Mouse (Mus musculus) neural tube, embryonic 15.5 days (tissue): ENCODE measurements at regions not wholly inside any gene's neighbourhood (a gene's known extent, or its start where the extent isn't known, plus 50 kb on each side); places are given as distances from the start of the nearest gene placed in this dataset.

Experiments
- ATAC-seq: fragments of 200-750 bp; cut with Nextera tagmentation; 2 replicates; pipeline ENCODE4 v1.8.0; 2017; ENCODE audit warnings: mild to moderate bottlenecking, moderate TSS enrichment, moderate library complexity; ENCODE audit not compliant: low FRiP score
- H3K27ac ChIP-seq: fragments of 300-500 bp; sonication (generic); replicated peaks from 2 replicates; pipeline ENCODE4 v1.5.1; 2015; ENCODE audit warnings: mild to moderate bottlenecking, inconsistent platforms
- H3K27me3 ChIP-seq: fragments of 300-500 bp; sonication (generic); replicated peaks from 2 replicates; pipeline ENCODE4 v1.6.1; 2015; ENCODE audit warnings: inconsistent platforms
- H3K36me3 ChIP-seq: fragments of 300-500 bp; sonication (generic); 2 replicates; pipeline ENCODE4 v1.6.1; 2015; ENCODE audit warnings: inconsistent platforms
- H3K4me1 ChIP-seq: fragments of 300-500 bp; sonication (generic); 2 replicates; pipeline ENCODE4 v1.6.1; 2015; ENCODE audit warnings: inconsistent platforms
- H3K4me2 ChIP-seq: fragments of 300-500 bp; sonication (generic); 2 replicates; pipeline ENCODE4 v1.6.1; 2015; ENCODE audit warnings: inconsistent platforms, mild to moderate bottlenecking, moderate library complexity
- H3K4me3 ChIP-seq: fragments of 300-500 bp; sonication (generic); replicated peaks from 2 replicates; pipeline ENCODE4 v1.5.1; 2015; ENCODE audit warnings: mild to moderate bottlenecking, inconsistent platforms
- H3K9ac ChIP-seq: fragments of 300-500 bp; sonication (generic); replicated peaks from 2 replicates; pipeline ENCODE4 v1.6.1; 2015; ENCODE audit warnings: mild to moderate bottlenecking, inconsistent platforms
- H3K9me3 ChIP-seq: fragments of 300-500 bp; sonication (generic); replicated peaks from 2 replicates; pipeline ENCODE4 v1.6.1; 2016; ENCODE audit warnings: inconsistent platforms
- WGBS: fragments of 180-500 bp; shearing (Covaris S2); methylation state at CpG from one replicate; pipeline ENCODE4 v1.1.7; 2015; ENCODE audit warnings: mixed read lengths; 5-methylcytosine and 5-hydroxymethylcytosine counted together

DNA sequence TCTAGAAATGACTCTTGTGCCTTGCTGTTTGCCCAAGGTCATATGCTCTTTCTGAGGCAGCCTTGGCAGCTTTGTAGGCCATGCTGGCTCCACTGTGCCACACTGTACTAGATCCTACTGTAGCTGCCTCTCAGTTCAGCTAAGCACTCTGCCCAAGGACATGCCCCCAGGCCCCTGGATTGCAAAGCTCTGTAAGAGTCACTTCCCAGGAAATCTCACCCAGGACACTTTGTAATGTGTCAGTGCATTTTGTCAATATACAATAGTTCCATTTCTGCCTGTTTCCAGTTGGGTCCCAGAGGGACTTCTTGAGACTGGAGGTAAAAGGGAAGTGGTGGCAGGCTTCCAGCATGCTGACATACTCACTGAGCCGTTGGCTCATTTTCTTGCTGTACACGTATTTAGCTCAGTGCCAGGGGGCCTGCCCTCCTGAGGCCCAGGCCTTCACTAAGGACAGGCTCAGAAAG is 287.6 kb upstream of the Eif4g2 start:
- 31% methylated on average over 2 of the region's 2 CpGs for WGBS
- Histone ChIP-seq H3K9me3 (no peaks in the 10 kb centered on the region), H3K27ac (no peak overlapping the region), H3K4me2 (no peak overlapping the region), H3K9ac (no peak overlapping the region), H3K27me3 (no peaks in the 10 kb centered on the region), H3K4me3 (no peak overlapping the region), H3K4me1 (peaks cover 6% of the 10 kb centered on the region), H3K36me3 (no peaks in the 10 kb centered on the region)
- ATAC-seq, result no peak; the same call in 1 of the 2 replicates

DNA sequence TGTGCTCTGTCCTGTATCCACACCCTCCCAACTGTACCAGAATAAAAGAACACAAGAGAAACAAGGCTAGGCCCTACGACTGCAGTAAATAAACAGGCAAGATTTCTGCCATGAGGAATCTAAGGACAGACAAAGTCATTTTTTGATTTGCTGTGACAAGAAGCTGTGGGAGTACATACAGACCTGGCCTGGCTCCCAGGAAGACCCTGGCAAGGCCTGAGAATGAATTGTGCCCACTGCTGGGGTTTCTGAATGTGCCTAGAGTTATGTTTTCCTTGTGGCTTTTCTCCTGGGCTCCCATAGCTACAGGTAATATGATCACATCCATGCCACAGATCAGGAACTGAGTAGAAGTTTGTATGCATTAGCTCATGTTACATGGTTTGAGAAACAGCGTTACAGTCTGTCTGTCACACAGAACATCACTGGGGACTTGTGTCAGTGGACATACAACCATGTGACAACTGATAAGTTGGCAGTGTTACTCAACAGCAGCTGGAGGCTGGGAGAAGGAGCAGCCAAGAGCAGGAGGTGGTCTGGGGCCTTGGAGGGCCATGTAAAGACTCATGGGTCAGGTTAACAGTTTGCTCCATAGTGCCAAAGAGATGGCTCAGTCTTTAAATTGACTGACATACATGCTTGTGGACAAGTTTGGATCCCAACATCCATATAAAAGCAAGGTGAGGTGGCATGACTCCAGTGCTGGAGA is 285.6 kb upstream of the Eif4g2 start:
- Histone ChIP-seq H3K9me3 (no peaks in the 10 kb centered on the region), H3K36me3 (no peaks in the 10 kb centered on the region), H3K4me1 (no peaks in the 10 kb centered on the region), H3K4me2 (no peak overlapping the region), H3K27ac (no peak overlapping the region), H3K4me3 (no peak overlapping the region), H3K9ac (no peak overlapping the region), H3K27me3 (no peaks in the 10 kb centered on the region)
- 81% methylated on average over 2 of the region's 2 CpGs for WGBS
- ATAC-seq, result no peak

DNA sequence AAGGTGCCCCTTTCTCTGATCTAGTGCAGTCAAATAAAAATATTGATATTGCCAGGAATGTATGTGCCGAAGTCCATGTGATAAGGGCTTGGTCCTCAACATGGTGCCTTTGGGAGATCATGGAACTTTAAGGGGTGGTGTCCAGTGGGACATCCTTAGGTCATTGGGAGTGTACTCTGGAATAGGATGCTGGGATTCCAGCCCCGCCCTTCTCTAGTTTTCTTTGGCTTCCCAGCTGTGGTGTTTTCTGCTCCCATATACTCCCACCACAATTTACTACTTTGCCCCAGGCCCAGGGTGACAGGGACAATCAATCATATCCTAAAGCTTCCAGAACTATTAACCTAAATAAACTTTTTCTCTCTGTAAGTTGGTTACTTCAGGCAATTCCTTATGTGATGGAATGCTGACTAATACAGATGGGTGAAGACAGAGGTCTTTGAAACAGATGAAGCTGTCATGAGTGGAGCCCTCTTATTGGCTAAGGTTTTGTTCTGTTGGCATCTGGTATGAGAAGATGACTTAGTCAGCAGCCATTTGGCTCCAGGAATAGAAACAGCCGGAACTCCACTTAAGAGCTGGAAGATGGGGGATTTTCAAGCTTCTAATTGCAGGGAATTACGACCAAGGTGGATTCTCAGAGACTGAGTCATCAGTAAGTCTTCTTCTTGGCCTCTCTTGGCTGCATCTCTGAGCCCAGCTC is 284.3 kb upstream of the Eif4g2 start:
- Histone ChIP-seq H3K4me1 (no peaks in the 10 kb centered on the region), H3K9ac (no peak overlapping the region), H3K9me3 (no peaks in the 10 kb centered on the region), H3K4me2 (no peak overlapping the region), H3K27ac (no peak overlapping the region), H3K36me3 (no peaks in the 10 kb centered on the region), H3K4me3 (no peak overlapping the region), H3K27me3 (no peaks in the 10 kb centered on the region)
- ATAC-seq, result no peak
- 88% methylated on average over 4 of the region's 4 CpGs for WGBS

DNA sequence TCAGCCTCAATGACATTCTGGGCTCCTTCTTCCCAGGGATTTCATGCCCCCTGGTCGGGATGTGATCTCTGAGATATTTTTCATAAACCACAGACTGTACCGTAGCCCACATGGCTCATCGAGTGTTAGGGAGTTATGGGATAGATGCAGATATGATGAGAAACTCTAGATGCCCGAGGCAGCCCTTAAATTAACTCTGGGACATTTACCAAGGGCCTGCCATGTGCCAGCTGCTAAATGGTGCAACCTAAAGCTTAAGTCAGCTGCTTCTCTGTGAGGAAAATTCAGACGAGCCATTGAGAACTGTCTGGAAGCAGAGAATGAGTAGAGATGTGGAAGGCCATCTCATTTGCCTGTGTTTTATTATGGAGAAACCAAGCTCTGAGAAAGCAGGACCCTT is 282.6 kb upstream of the Eif4g2 start:
- 51% methylated on average over 5 of the region's 5 CpGs for WGBS
- Histone ChIP-seq H3K4me3 (no peak overlapping the region), H3K4me2 (no peak overlapping the region), H3K9ac (no peak overlapping the region), H3K27me3 (no peaks in the 10 kb centered on the region), H3K9me3 (no peaks in the 10 kb centered on the region), H3K36me3 (no peaks in the 10 kb centered on the region), H3K27ac (no peak overlapping the region), H3K4me1 (no peaks in the 10 kb centered on the region)
- ATAC-seq, result no peak

DNA sequence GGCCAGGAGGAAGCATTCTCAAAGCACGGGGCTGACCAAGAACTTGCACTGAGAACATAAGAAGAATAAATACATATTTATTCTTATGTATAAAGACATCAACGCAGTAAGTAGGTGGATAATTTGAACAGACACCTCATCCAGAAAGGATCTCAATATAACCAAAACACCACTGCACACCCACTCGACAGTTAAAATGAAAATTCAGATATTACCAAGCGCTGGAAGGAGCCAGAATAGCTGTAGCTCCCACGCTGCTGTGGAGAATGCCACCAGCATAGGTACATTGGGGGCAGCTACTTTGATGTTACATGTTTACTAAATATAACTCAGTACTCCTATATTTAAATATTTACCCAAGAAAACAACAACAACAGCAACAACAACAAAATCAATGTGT is 280.4 kb upstream of the Eif4g2 start:
- H3K4me1 ChIP-seq, result no peaks in the 10 kb centered on the region
- H3K27ac ChIP-seq, result no peak overlapping the region
- H3K36me3 ChIP-seq, result no peaks in the 10 kb centered on the region
- H3K4me2 ChIP-seq, result no peak overlapping the region
- WGBS, result 91% methylated on average over 5 of the region's 5 CpGs
- no peaks in the 10 kb centered on the region for H3K27me3 ChIP-seq
- no peak for ATAC-seq
- no peak overlapping the region for H3K9ac ChIP-seq
- H3K4me3 ChIP-seq, result no peak overlapping the region
- H3K9me3 ChIP-seq, result no peaks in the 10 kb centered on the region

DNA sequence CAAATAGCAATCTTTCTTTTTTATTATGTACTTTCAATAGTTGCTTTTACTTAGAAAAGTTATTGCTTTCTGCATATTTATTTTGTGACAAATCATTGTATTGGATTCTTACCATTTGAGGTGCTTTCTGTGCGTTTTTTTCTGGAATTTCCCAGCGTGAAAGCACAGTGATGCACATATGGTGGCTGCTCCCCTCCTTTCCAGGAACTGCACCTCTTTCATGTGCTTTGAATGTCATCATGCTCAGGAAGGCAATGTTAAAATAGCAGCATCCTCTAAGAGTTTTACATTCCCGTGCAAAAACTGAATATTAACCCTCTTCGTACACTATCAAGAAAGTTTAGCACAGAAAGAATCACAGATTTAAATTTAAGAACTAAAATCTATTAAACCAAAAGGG is 279.8 kb upstream of the Eif4g2 start:
- H3K27ac ChIP-seq, result no peak overlapping the region
- H3K9ac ChIP-seq, result no peak overlapping the region
- 74% methylated on average over 4 of the region's 4 CpGs for WGBS

DNA sequence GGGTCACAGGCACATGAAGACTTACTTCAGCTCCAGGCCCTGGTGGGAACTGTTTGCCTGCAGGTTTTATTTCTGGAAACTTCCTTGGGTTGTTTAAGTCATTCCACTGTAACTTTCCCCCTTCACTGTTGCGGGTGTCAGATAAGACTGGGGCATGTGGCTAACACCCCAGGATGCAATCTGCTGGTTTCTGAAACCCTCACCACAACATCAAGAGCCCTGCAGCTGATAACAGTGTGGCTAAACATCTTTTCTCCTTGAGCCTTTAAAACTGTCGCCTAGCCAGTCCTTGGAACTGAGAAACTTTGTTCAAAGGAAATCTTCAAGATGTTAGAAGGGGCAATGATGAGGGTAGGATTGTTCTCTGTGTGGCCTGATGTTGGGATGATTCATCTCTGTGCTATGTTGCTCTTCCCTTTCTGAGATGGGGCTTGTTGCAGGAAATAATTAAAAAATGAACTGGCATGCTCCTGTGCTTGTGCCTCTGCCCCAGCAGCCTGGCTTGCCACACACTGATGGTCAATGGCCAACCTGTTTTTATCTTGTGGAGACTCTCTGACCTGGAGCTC is 272.3 kb upstream of the Eif4g2 start:
- Histone ChIP-seq H3K36me3 (no peaks in the 10 kb centered on the region), H3K4me3 (no peak overlapping the region), H3K9me3 (no peaks in the 10 kb centered on the region), H3K9ac (no peak overlapping the region), H3K27me3 (no peaks in the 10 kb centered on the region), H3K4me1 (0 out of 2 replicates have a peak, but pooled peaks cover 2% of the 10 kb centered on the region), H3K4me2 (no peak overlapping the region), H3K27ac (no peak overlapping the region)
- ATAC-seq, result no peak
- WGBS, result 81% methylated on average over 2 of the region's 2 CpGs

More for the DNA sequence above, 279.8 kb upstream of the Eif4g2 start:
- no peak for ATAC-seq
- H3K36me3 ChIP-seq, result no peaks in the 10 kb centered on the region
- H3K4me2 ChIP-seq, result no peak overlapping the region
- no peaks in the 10 kb centered on the region for H3K4me1 ChIP-seq
- H3K27me3 ChIP-seq, result no peaks in the 10 kb centered on the region
- no peaks in the 10 kb centered on the region for H3K9me3 ChIP-seq
- H3K4me3 ChIP-seq, result no peak overlapping the region

DNA sequence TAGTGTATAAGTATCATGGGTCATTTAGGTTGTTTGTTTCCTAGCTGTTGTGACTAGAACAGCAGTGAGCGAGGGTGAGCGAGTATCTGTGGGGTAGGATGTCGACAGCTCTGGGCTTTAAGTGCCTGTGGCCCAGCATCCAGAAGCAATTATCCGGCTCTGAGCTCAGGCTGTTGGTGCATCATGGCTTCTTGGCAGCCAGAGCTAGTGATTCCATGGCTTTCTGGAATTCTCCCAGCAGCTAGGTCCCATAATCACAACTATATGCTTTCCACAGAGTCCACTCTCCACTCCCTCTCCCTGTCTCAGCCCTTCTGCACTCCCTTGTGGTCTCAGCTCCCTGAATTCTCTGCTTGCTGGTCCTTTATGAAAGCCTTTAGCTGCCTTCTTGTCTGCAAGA is 271.2 kb upstream of the Eif4g2 start:
- no peak for ATAC-seq
- no peak overlapping the region for H3K4me3 ChIP-seq
- 77% methylated on average over 4 of the region's 4 CpGs for WGBS

DNA sequence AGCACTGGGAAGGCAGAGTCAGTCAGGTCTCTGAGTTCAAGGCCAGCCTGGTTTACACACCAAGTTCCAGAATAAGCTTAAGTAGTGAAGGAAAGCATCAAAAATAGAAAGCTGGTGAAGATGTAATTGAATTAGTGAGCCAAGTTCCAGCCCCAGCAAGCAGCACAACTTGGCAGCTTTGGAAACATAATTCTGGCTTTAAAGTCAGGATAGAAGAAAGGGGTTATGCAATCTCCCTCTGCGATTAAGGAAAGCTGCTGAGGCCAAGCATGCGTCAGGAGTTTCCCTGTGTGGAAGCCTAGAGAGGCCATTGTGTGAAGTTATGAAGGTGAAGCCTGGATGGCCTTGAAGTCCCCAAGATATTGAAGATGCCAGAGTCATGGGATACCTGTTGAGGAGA is 269.3 kb upstream of the Eif4g2 start:
- Histone ChIP-seq H3K36me3 (no peaks in the 10 kb centered on the region), H3K9me3 (no peaks in the 10 kb centered on the region), H3K4me3 (no peak overlapping the region), H3K27ac (no peak overlapping the region), H3K9ac (no peak overlapping the region), H3K27me3 (no peaks in the 10 kb centered on the region), H3K4me1 (0 out of 2 replicates have a peak, but pooled peaks cover 2% of the 10 kb centered on the region), H3K4me2 (no peak overlapping the region)
- no peak for ATAC-seq
- WGBS, result 95% methylated on average over 2 of the region's 2 CpGs

More for the DNA sequence above, 271.2 kb upstream of the Eif4g2 start:
- H3K4me2 ChIP-seq, result no peak overlapping the region
- H3K27ac ChIP-seq, result no peak overlapping the region
- H3K9ac ChIP-seq, result no peak overlapping the region
- H3K27me3 ChIP-seq, result no peaks in the 10 kb centered on the region
- no peaks in the 10 kb centered on the region for H3K9me3 ChIP-seq
- H3K4me1 ChIP-seq, result 0 out of 2 replicates have a peak, but pooled peaks cover 2% of the 10 kb centered on the region
- H3K36me3 ChIP-seq, result no peaks in the 10 kb centered on the region

DNA sequence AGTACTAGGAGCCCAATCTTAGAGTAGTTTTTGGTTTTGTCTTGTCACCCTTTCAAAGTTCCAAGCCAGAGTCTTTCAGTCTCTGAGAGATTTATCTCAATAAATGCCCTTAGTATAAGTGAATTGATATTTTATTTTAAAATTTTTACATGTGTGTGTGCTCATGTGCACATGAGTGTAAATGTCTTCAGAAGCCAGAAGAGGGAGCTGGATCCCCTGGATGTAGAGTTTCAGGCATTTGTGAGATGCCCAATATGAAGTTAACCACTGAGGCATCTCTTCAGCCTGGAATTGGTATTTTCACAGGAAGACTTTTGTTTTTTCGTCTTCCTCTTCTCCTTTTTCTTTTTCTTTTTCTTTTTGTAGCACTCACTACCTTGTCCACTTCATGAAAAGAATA is 262.3 kb upstream of the Eif4g2 start:
- Histone ChIP-seq H3K36me3 (no peaks in the 10 kb centered on the region), H3K27ac (no peak overlapping the region), H3K4me1 (no peaks in the 10 kb centered on the region), H3K4me3 (no peak overlapping the region), H3K4me2 (no peak overlapping the region), H3K9me3 (no peaks in the 10 kb centered on the region), H3K27me3 (no peaks in the 10 kb centered on the region), H3K9ac (no peak overlapping the region)
- WGBS, result 80% methylated on average over 1 of the region's 1 CpGs
- no peak for ATAC-seq

DNA sequence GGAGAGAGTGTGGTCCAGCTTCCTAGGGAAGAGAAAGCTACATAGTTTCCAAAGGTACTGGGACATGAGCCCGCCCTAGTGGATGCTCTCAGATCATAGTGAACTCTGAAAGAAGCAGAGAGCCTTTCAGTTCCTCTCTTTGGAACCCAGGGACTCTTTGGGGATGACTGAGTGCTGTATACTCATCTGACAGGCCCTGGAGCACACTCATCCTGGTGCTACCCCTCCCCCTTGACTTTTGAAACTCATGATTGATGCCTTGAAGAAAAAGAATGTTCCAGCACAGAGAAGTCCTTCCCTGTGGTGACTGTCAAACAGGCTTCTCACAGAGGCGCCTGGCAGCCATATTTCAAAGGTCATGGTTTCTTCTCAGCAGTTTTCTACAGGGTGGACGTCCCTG is 254.2 kb upstream of the Eif4g2 start:
- WGBS, result 53% methylated on average over 3 of the region's 3 CpGs
- ATAC-seq, result no peak
- Histone ChIP-seq H3K4me3 (no peak overlapping the region), H3K27me3 (no peaks in the 10 kb centered on the region), H3K4me2 (no peak overlapping the region), H3K36me3 (no peaks in the 10 kb centered on the region), H3K9ac (no peak overlapping the region), H3K4me1 (no peaks in the 10 kb centered on the region), H3K27ac (no peak overlapping the region), H3K9me3 (no peaks in the 10 kb centered on the region)

DNA sequence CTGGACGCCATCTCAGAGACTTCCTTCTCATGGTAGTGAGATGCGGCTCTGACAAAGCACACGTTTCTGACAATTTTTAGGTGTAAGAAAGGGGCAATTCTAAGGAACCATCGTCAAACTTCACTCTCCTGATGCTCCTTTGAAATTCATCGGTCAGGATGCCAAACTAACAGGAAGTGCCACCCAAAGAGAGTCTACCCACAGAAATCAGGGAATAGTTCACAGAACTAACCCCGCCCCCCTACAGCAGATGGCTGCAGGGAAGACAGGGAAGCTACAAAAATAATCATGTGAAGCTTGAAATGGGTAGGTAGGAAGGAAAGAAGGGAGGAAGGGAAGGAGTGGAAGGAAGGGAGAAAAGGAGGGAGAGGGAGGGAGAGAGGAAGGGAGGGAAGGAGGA is 240.1 kb upstream of the Eif4g2 start:
- ATAC-seq, result no peak
- H3K4me2 ChIP-seq, result no peak overlapping the region
- H3K4me3 ChIP-seq, result no peak overlapping the region
- no peak overlapping the region for H3K27ac ChIP-seq
- 76% methylated on average over 6 of the region's 6 CpGs for WGBS
- H3K4me1 ChIP-seq, result no peaks in the 10 kb centered on the region
- no peaks in the 10 kb centered on the region for H3K36me3 ChIP-seq
- no peaks in the 10 kb centered on the region for H3K27me3 ChIP-seq
- H3K9ac ChIP-seq, result no peak overlapping the region
- no peaks in the 10 kb centered on the region for H3K9me3 ChIP-seq
